In the genomic region with DNA sequence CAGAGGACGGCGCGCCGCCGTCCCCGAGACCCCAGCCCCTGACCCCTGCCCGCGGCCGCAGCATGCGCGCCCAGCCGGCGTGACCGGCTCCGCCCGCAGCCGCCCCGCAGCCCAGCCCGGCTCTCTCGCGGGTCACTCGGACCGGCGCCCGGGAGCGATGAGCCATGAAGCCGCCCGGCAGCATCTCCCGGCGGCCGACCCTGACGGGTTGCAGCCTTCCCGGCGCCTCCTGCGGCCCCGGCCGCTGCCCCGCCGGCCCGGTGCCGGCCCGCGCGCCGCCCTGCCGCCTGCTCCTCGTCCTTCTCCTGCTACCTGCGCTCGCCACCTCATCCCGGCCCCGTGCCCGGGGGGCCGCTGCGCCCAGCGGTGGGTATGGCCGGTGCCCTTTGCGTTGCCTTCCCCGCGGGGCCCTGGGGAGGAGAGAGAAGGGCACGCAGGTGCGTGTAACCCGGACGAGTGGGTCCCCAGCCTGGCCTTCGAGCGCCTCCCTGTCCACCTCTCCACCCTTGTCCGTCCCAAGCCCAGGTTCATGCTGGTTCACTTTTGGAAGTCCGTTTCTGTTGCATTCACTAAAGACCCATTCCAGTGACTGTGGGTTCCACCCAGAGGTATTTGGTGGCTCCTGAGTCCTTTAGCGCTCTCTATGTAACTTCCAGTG, we compare ENCODE assay signal across 8 mouse cellular contexts. TPM values are rescaled to one million over a fixed set of nuclear protein-coding genes. Genes with fewer than 3 reads are reported as not detected.
A peak's percentile ranks its signal among the peaks of the same experiment; 100 is the strongest.
DNase-seq lines count a peak whose midpoint lies in the region; ATAC-seq and TF ChIP-seq lines count a peak whose summit lies in the region.

No protein-coding gene starts in this region.

- peaks cover 30% of the 10 kb centered on the region for H3K27me3 ChIP-seq in hindbrain, embryonic 10.5 days (ENCODE audit: insufficient read depth, poor library complexity, severe bottlenecking)
- H3K27me3 ChIP-seq in liver, embryonic 13.5 days: peaks cover 51% of the 10 kb centered on the region
- no peaks in the 10 kb centered on the region; the same call in 1 of the 2 replicates for H3K27me3 ChIP-seq in stomach, postnatal 0 days (ENCODE audit: control insufficient read depth, insufficient read depth, low read length)

- DNase-seq in layer of hippocampus, adult 11-12 months (ENCODE audit: low spot score): peak; percentile 30
- no peak for DNase-seq in layer of hippocampus, adult 9-10 months (ENCODE audit: low spot score)
- peak; percentile 34 for DNase-seq in ZHBTc4 (ENCODE audit: low read depth, low spot score)
- peak; percentile 38 for DNase-seq in embryo, embryonic 10.5 days (ENCODE audit: low spot score)
- peak; percentile 56 for DNase-seq in hindbrain, embryonic 10.5 days (ENCODE audit: low spot score)
- DNase-seq in liver, embryonic 13.5 days: no peak
- no peak for DNase-seq in stomach, postnatal 0 days (ENCODE audit: low spot score)
- no peak for DNase-seq in B cell, adult 2 months

- H3K27ac ChIP-seq in hindbrain, embryonic 10.5 days: peak overlapping the region; percentile 93
- no peak overlapping the region for H3K27ac ChIP-seq in liver, embryonic 13.5 days
- no peak overlapping the region for H3K27ac ChIP-seq in stomach, postnatal 0 days (replicated peaks)

- peaks cover 20% of the 10 kb centered on the region for H3K4me1 ChIP-seq in hindbrain, embryonic 10.5 days (replicated peaks)
- H3K4me1 ChIP-seq in liver, embryonic 13.5 days (replicated peaks): no peaks in the 10 kb centered on the region
- no peaks in the 10 kb centered on the region for H3K4me1 ChIP-seq in stomach, postnatal 0 days (replicated peaks; ENCODE audit: control insufficient read depth, insufficient read depth)

- TF ChIP-seq CTCF in stomach, postnatal 0 days (IDR thresholded peaks at IDR 0.05; ENCODE audit: low read depth): no peak

- no peak overlapping the region for H3K9ac ChIP-seq in liver, embryonic 13.5 days
- peak overlapping the region; percentile 45; the same call in 1 of the 2 replicates for H3K9ac ChIP-seq in stomach, postnatal 0 days (ENCODE audit: low read length)

- H3K9me3 ChIP-seq in hindbrain, embryonic 10.5 days: no peaks in the 10 kb centered on the region
- H3K9me3 ChIP-seq in liver, embryonic 13.5 days (replicated peaks): no peaks in the 10 kb centered on the region
- no peaks in the 10 kb centered on the region for H3K9me3 ChIP-seq in stomach, postnatal 0 days (ENCODE audit: control insufficient read depth, low read length)

- H3K4me3 ChIP-seq in hindbrain, embryonic 10.5 days: peak overlapping the region; percentile 92
- H3K4me3 ChIP-seq in liver, embryonic 13.5 days (replicated peaks): peak overlapping the region; percentile 50
- peak overlapping the region; percentile 53 for H3K4me3 ChIP-seq in stomach, postnatal 0 days (ENCODE audit: low read depth, low read length)

- H3K4me2 ChIP-seq in liver, embryonic 13.5 days: peak overlapping the region; percentile 63
- H3K4me2 ChIP-seq in stomach, postnatal 0 days (replicated peaks; ENCODE audit: low read depth): peak overlapping the region; percentile 88

- ATAC-seq in liver, embryonic 13.5 days (ENCODE audit: low read depth): no peak
- peak; percentile 35; the same call in 1 of the 2 replicates for ATAC-seq in stomach, postnatal 0 days (ENCODE audit: low FRiP score, low TSS enrichment)

- no peak for TF ChIP-seq EP300 in stomach, postnatal 0 days (optimal IDR thresholded peaks at IDR 0.05)

- no peaks in the 10 kb centered on the region for H3K36me3 ChIP-seq in hindbrain, embryonic 10.5 days
- H3K36me3 ChIP-seq in liver, embryonic 13.5 days: no peaks in the 10 kb centered on the region
- no peaks in the 10 kb centered on the region for H3K36me3 ChIP-seq in stomach, postnatal 0 days (ENCODE audit: control insufficient read depth, insufficient read depth, low read length)

- under 1% methylated on average over 68 of the region's 68 CpGs for WGBS in hindbrain, embryonic 10.5 days
- 2% methylated on average over 52 of the region's 68 CpGs for WGBS in liver, embryonic 13.5 days (ENCODE audit: insufficient replicate concordance)
- 2% methylated on average over 51 of the region's 68 CpGs for WGBS in stomach, postnatal 0 days

RNA-seq across cellular contexts. Expression of a gene that starts 0.5 kb away (rescaled TPM):
- polyA plus RNA-seq in hindbrain, embryonic 10.5 days (2016; fragmentation: Nextera tagmentation; extraction: Ambion mirVana): 4.4 and 5.5 TPM in 2 replicates
- polyA plus RNA-seq in liver, embryonic 13.5 days (2015; fragmentation: Nextera tagmentation; extraction: Ambion mirVana): 0.12 and 0.14 TPM in 2 replicates
- 2.6 and 3.1 TPM in 2 replicates for polyA plus RNA-seq in stomach, postnatal 0 days (2015; fragmentation: Nextera tagmentation; extraction: Ambion mirVana)

Comparison
In these comparisons a context has a peak if more than half of its experiments do, and no peak if none do; other contexts are left out.
1. DNase-seq: peak in layer of hippocampus, adult 11-12 months (single experiment), ZHBTc4 (single experiment), embryo, embryonic 10.5 days (single experiment) and hindbrain, embryonic 10.5 days (single experiment); none in layer of hippocampus, adult 9-10 months (single experiment), liver, embryonic 13.5 days (single experiment), stomach, postnatal 0 days (single experiment) and B cell, adult 2 months (0 of 2).
2. Peak in every context shown above with its lines, with median percentiles within 50 percentile points of each other: H3K4me3 ChIP-seq.